Mouse (Mus musculus) cerebellum, adult 8-10 months (tissue): ENCODE results near the gene Megf8.
"Not testable (repeated sequence)": the region's sequence is repeated elsewhere in the genome, so short reads cannot be mapped to it uniquely, and the experiment has no call there.

Experiments used
- DNase-seq: peaks from one replicate; pipeline ENCODE4 v3.0.0; 2022

Megf8 gene

GRCm38 (mm10) chr7:25385850-25386555 lies 69.0 kb downstream of the Megf8 start:
- peak; percentile 75 for DNase-seq

- DNase-seq: peak; percentile 17
Observed at GRCm38 (mm10) chr7:25387811-25388440, 71.0 kb downstream of the Megf8 start.

GRCm38 (mm10) chr7:25388916-25389315 lies 72.0 kb downstream of the Megf8 start:
- peak; percentile 5 for DNase-seq

GRCm38 (mm10) chr7:25390054-25390770 lies 73.2 kb downstream of the Megf8 start:
- peak; percentile 19 for DNase-seq

- peak; percentile 8 for DNase-seq
Observed at GRCm38 (mm10) chr7:25390986-25391385, 74.0 kb downstream of the Megf8 start.

- no peak for DNase-seq
Observed at GRCm38 (mm10) chr7:25391856-25392453, 75.0 kb downstream of the Megf8 start.

- no peak for DNase-seq
Observed at GRCm38 (mm10) chr7:25392851-25393250, 75.9 kb downstream of the Megf8 start.

- no peak for DNase-seq
Observed at GRCm38 (mm10) chr7:25393451-25394210, 76.7 kb downstream of the Megf8 start.

GRCm38 (mm10) chr7:25394754-25395153 lies 77.8 kb downstream of the Megf8 start:
- DNase-seq: no peak

GRCm38 (mm10) chr7:25395186-25395557 lies 78.2 kb downstream of the Megf8 start:
- no peak for DNase-seq

GRCm38 (mm10) chr7:25395558-25396521 lies 78.9 kb downstream of the Megf8 start:
- peak; percentile 95 for DNase-seq

- no peak for DNase-seq
Observed at GRCm38 (mm10) chr7:25396621-25397020, 79.7 kb downstream of the Megf8 start.

GRCm38 (mm10) chr7:25398610-25399009 lies 81.6 kb downstream of the Megf8 start, which contains the start of gene Lipe:
Lipe (minus strand) TSS chr7:25398710.
- DNase-seq: no peak

GRCm38 (mm10) chr7:25399028-25399427 lies 82.1 kb downstream of the Megf8 start:
- DNase-seq: not testable (repeated sequence)

GRCm38 (mm10) chr7:25401551-25401950 lies 84.6 kb downstream of the Megf8 start:
- DNase-seq: no peak

- no peak for DNase-seq
Observed at GRCm38 (mm10) chr7:25401986-25402385, 85.0 kb downstream of the Megf8 start.

- peak; percentile 44 for DNase-seq
Observed at GRCm38 (mm10) chr7:25402671-25403101, 85.7 kb downstream of the Megf8 start.

GRCm38 (mm10) chr7:25406468-25406867 lies 89.5 kb downstream of the Megf8 start:
- no peak for DNase-seq

- no peak for DNase-seq
Observed at GRCm38 (mm10) chr7:25409114-25409760, 92.3 kb downstream of the Megf8 start.

GRCm38 (mm10) chr7:25410969-25411615 lies 94.1 kb downstream of the Megf8 start:
- DNase-seq: no peak
